Comparison of ENCODE assay signal across 8 mouse cellular contexts in genomic region chr9:51102963-51103807, GRCm38 (mm10). TPM values are rescaled to one million over a fixed set of nuclear protein-coding genes. Genes with fewer than 3 reads are reported as not detected.
DNase-seq lines count a peak whose midpoint lies in the region; ATAC-seq and TF ChIP-seq lines count a peak whose summit lies in the region.

No protein-coding gene starts in this region.

- H3K4me3 ChIP-seq in brown adipose tissue, adult 24 weeks (ENCODE audit: insufficient read depth, low read depth, low read length), result peak overlapping the region; percentile 45
- H3K4me3 ChIP-seq in forebrain, embryonic 15.5 days, result peak overlapping the region; percentile 55
- H3K4me3 ChIP-seq in lung, postnatal 0 days (ENCODE audit: low read depth, low read length), result peak overlapping the region; percentile 41

- H3K9me3 ChIP-seq in forebrain, embryonic 15.5 days, result no peaks in the 10 kb centered on the region
- no peaks in the 10 kb centered on the region for H3K9me3 ChIP-seq in lung, postnatal 0 days (ENCODE audit: low read length)

- intact Hi-C loops in heart, postnatal 36 days (cut with DNase I), result loop anchor here (2.0 kb wide), 1 partner anchor 26 kb away; the partner anchor contains the start of gene Layn

- no peaks in the 10 kb centered on the region; the same call in 1 of the 2 replicates for H3K4me1 ChIP-seq in brown adipose tissue, adult 24 weeks (ENCODE audit: control insufficient read depth, insufficient read depth, insufficient read length, low read length)
- H3K4me1 ChIP-seq in forebrain, embryonic 15.5 days, result peaks cover 14% of the 10 kb centered on the region
- peaks cover 9% of the 10 kb centered on the region; the same call in 1 of the 2 replicates for H3K4me1 ChIP-seq in lung, postnatal 0 days (ENCODE audit: insufficient read depth, low read depth, low read length)

- no peak for TF ChIP-seq CTCF in lung, postnatal 0 days (IDR thresholded peaks at IDR 0.05)

- peaks cover 17% of the 10 kb centered on the region; the same call in 1 of the 2 replicates for H3K27me3 ChIP-seq in forebrain, embryonic 15.5 days
- H3K27me3 ChIP-seq in lung, postnatal 0 days (replicated peaks; ENCODE audit: insufficient read depth, low read length), result peaks cover 16% of the 10 kb centered on the region

- H3K9ac ChIP-seq in forebrain, embryonic 15.5 days (replicated peaks), result peak overlapping the region; percentile 60
- no peak overlapping the region for H3K9ac ChIP-seq in lung, postnatal 0 days (replicated peaks; ENCODE audit: low read depth)

- peak overlapping the region; percentile 98 for H3K4me2 ChIP-seq in forebrain, embryonic 15.5 days (replicated peaks)
- H3K4me2 ChIP-seq in lung, postnatal 0 days (replicated peaks; ENCODE audit: low read depth, low read length), result peak overlapping the region; percentile 89

- TF ChIP-seq EP300 in lung, postnatal 0 days (IDR thresholded peaks at IDR 0.05), result no peak

- H3K27ac ChIP-seq in brown adipose tissue, adult 24 weeks (replicated peaks; ENCODE audit: low read depth, low read length), result no peak overlapping the region
- no peak overlapping the region for H3K27ac ChIP-seq in forebrain, embryonic 15.5 days (replicated peaks)
- no peak overlapping the region for H3K27ac ChIP-seq in lung, postnatal 0 days (ENCODE audit: low read length)

- peak; percentile 74 for ATAC-seq in forebrain, embryonic 15.5 days (replicated peaks)
- peak; percentile 59 for ATAC-seq in lung, postnatal 0 days
- ATAC-seq in inflammation-experienced regulatory T-cells, adult 6 months, result no peak

- peak; percentile 77 for DNase-seq in Muller cell, postnatal 12 days (ENCODE audit: inconsistent ontology term)
- DNase-seq in heart, postnatal 36 days, result peak; percentile 49 to 51
- peak; percentile 10 to 18 for DNase-seq in layer of hippocampus, adult 8-10 months (ENCODE audit: low spot score in 2 of 2)
- DNase-seq in lung, postnatal 0 days (ENCODE audit: low spot score), result peak; percentile 60
- DNase-seq in retina, embryonic 14.5 days (ENCODE audit: low spot score), result peak; percentile 58

- H3K36me3 ChIP-seq in forebrain, embryonic 15.5 days, result no peaks in the 10 kb centered on the region
- H3K36me3 ChIP-seq in lung, postnatal 0 days (ENCODE audit: insufficient read depth, low read length), result no peaks in the 10 kb centered on the region

- WGBS in forebrain, embryonic 15.5 days, result 2% methylated on average over 42 of the region's 44 CpGs
- WGBS in lung, postnatal 0 days, result 3% methylated on average over 42 of the region's 44 CpGs

RNA-seq across cellular contexts. Expression of gene 4833427G06Rik, which starts 1.3 kb away (rescaled TPM):
- polyA plus RNA-seq in brown adipose tissue, adult 24 weeks (2012; ENCODE audit: insufficient read depth, insufficient read length, missing spikeins), result not detected in 2 replicates
- polyA plus RNA-seq in forebrain, embryonic 15.5 days (2015; fragmentation: Nextera tagmentation; extraction: Ambion mirVana), result 0.32 and 1.1 TPM in 2 replicates
- total RNA-seq in heart, postnatal 36 days (2021), result not detected
- under 1 TPM in 2 of 4 experiments, not detected in 2; 0.34 to 0.49 TPM for total RNA-seq in layer of hippocampus, adult 8-10 months (2022)
- polyA plus RNA-seq in lung, postnatal 0 days (2015; fragmentation: Nextera tagmentation; extraction: Ambion mirVana), result 6.2 and 8.1 TPM in 2 replicates
- polyA plus RNA-seq in inflammation-experienced regulatory T-cells, adult 6 months (2017; shearing (Covaris generic)), result not detected

RNA-seq across cellular contexts. Expression of gene Layn, which starts 26.3 kb away (rescaled TPM):
- 1.6 and 1.7 TPM in 2 replicates for polyA plus RNA-seq in brown adipose tissue, adult 24 weeks (2012; ENCODE audit: insufficient read depth, insufficient read length, missing spikeins)
- polyA plus RNA-seq in forebrain, embryonic 15.5 days (2015; fragmentation: Nextera tagmentation; extraction: Ambion mirVana), result 1.5 and 1.9 TPM in 2 replicates
- total RNA-seq in heart, postnatal 36 days (2021), result 1 to 10 TPM; 6.5 to 6.9 TPM
- 1 to 10 TPM; 5.9 to 7.2 (median 6.7) TPM for total RNA-seq in layer of hippocampus, adult 8-10 months (2022)
- 10.7 and 15.6 TPM in 2 replicates for polyA plus RNA-seq in lung, postnatal 0 days (2015; fragmentation: Nextera tagmentation; extraction: Ambion mirVana)
- not detected for polyA plus RNA-seq in inflammation-experienced regulatory T-cells, adult 6 months (2017; shearing (Covaris generic))

RNA-seq across cellular contexts. Expression of gene Btg4, which starts 42.5 kb away (rescaled TPM):
- polyA plus RNA-seq in brown adipose tissue, adult 24 weeks (2012; ENCODE audit: insufficient read depth, insufficient read length, missing spikeins), result not detected in 2 replicates
- polyA plus RNA-seq in forebrain, embryonic 15.5 days (2015; fragmentation: Nextera tagmentation; extraction: Ambion mirVana), result not detected in 2 replicates
- total RNA-seq in heart, postnatal 36 days (2021), result not detected
- total RNA-seq in layer of hippocampus, adult 8-10 months (2022), result not detected
- polyA plus RNA-seq in lung, postnatal 0 days (2015; fragmentation: Nextera tagmentation; extraction: Ambion mirVana), result 0.42 and 0.53 TPM in 2 replicates
- under 1 TPM in 1 of 3 experiments, not detected in 2; 0.56 TPM for polyA plus RNA-seq in inflammation-experienced regulatory T-cells, adult 6 months (2017; shearing (Covaris generic))

Comparison
In these comparisons a context has a peak if more than half of its experiments do, and no peak if none do; other contexts are left out.
1. DNase-seq: peak in every context shown above with its lines; median percentile 77 in Muller cell, postnatal 12 days; 60 in lung, postnatal 0 days; 58 in retina, embryonic 14.5 days; 50 in heart, postnatal 36 days; 14 in layer of hippocampus, adult 8-10 months.